Mouse (Mus musculus): Measurements from ENCODE around the gene Pip5k1a.

- TF ChIP-seq CTCF (conservative IDR thresholded peaks at IDR 0.05; ENCODE audit: insufficient read depth, insufficient read length, low read depth, low read length) (0 out of 2 replicates have a peak, but pooled peaks have one; percentile 6), POLR2A (IDR thresholded peaks at IDR 0.05; ENCODE audit: low read depth, low read length) (no peak)
Observed at GRCm38 (mm10) chr3:95015891-95016531, 90.7 kb downstream of the Pip5k1a start.

All from kidney, adult 2 months (tissue).